Mouse (Mus musculus): ENCODE results near the gene Abcf1.
"Not testable (repeated sequence)": the region's sequence is repeated elsewhere in the genome, so short reads cannot be mapped to it uniquely, and the experiment has no call there.

The Abcf1 gene

GRCm38 (mm10) chr17:35978811-35979400 is 9.3 kb upstream of the Abcf1 start:
- peak; percentile 92 for DNase-seq (ENCODE audit: low spot score)

- DNase-seq (ENCODE audit: low spot score), result no peak
Measured at GRCm38 (mm10) chr17:35972131-35972530, 2.6 kb upstream of the Abcf1 start.

DNA sequence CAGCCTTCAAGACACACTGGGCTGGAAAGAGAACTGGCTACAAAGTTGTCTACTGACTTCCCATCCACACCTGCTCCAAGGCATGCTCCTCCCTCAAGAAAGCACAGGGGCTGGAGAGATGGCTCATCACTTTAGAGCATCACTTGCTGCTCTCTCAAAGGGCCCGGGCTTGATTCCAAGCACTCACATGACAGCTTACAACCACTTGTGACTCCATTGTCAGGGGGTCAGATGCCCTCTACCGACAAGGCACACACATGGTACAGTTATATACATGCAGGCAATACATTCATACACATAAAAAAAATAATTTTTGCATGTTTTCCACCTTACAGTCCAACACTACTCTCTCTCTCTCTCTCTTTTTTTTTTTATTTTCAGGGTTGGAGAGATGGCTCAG is 1.9 kb downstream of the Abcf1 start:
- DNase-seq (ENCODE audit: low spot score), result no peak

- DNase-seq (ENCODE audit: low spot score), result no peak
Measured at GRCm38 (mm10) chr17:35963279-35963678, 6.3 kb downstream of the Abcf1 start.

GRCm38 (mm10) chr17:35958533-35959223 is 10.9 kb downstream of the Abcf1 start:
- no peak for DNase-seq (ENCODE audit: low spot score)

DNA sequence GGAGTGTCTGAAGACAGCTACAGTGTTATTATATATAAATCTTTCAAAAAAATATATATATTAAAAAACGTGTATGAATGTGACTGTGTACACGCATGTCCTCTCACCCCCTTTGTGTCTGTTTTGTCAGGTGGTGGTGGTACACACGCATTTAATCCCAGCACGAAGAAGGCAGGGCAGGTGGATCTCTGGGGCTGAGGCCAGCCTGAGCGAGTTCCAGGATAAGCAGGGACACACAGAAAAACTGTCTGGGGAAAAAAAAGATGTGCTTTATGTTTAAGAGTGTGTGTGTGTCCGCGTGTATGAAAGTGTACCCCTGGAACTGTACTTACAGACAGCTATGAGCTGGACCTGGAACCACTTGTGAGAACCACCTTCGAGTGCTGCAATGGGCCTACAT is 14.9 kb downstream of the Abcf1 start:
- DNase-seq (ENCODE audit: low spot score), result no peak

DNA sequence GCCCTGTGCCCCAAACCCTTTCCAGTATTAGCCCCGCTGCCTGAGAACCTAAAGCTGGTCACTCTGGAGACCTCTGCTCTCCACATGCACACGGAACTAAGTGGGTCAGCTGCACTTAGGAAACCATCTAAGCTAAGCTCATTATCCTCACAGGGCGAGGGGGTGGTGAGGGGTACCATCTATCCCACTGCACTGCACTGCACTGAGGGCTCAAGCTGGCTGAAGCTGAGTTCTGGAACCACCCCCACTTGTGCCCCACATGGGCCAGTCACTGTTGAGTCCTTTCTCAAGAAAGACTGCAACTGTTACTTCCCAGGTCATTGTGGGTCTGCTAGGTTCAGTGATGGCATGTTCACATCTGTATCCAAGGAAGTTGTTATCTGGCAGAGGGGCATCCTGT is 17.0 kb downstream of the Abcf1 start:
- DNase-seq (ENCODE audit: low spot score), result not testable (repeated sequence)

GRCm38 (mm10) chr17:35950946-35951345 is 18.6 kb downstream of the Abcf1 start:
- DNase-seq (ENCODE audit: low spot score), result not testable (repeated sequence)

DNA sequence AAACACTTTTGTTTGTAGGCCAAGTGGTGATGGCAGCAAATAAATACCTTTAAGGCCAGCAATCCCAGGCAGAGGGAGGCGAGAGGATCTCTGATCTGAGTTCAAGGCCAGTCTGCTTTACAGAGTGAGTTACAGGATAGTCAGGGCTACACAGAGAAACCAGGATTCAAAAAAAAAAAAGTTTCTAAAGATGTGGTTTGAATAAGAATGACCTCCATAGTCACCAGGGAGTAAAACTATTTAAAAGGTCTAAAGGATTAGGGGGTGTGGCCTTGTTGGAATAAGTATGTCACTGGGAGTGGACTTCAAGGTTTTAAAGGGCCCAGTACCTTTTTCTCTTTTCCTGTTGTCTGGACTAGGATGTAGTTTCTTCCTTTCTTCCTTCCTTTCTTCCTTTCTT is 29.6 kb downstream of the Abcf1 start:
- no peak for DNase-seq (ENCODE audit: low spot score)

- DNase-seq (ENCODE audit: low spot score), result no peak
Measured at GRCm38 (mm10) chr17:35939108-35939507, 30.5 kb downstream of the Abcf1 start.

DNA sequence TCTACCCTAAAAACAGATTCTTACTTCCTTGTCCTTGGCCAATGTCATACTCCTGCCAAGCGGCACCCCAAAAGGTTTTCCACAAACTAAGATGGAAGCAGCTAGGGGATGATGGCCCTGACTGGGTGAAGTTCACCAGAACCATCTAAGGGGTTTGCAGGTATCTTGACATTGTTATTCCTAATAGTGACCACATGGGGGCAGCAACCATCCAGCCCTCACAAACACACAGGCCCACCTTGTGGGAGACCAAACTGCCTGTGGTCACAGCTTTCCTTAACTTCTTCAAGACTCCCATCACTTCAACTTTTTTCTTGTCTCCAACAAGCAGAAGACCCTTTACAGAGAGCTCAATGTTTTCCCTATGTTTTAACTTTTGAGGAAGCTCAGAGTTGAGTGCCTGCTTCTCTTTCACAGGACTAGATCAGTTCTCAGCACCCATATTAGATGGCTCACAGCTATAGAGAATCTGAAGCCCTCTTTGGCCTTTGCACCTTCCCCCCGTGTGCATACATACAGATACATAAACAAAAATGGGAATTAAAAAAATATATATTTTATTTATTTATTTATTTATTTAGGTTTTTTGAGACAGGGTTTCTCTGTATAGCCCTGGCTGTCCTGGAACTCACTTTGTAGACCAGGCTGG is 31.7 kb downstream of the Abcf1 start:
- DNase-seq (ENCODE audit: low spot score), result peak; percentile 79

- not testable (repeated sequence) for DNase-seq (ENCODE audit: low spot score)
Measured at GRCm38 (mm10) chr17:35935763-35936162, 33.8 kb downstream of the Abcf1 start.

DNA sequence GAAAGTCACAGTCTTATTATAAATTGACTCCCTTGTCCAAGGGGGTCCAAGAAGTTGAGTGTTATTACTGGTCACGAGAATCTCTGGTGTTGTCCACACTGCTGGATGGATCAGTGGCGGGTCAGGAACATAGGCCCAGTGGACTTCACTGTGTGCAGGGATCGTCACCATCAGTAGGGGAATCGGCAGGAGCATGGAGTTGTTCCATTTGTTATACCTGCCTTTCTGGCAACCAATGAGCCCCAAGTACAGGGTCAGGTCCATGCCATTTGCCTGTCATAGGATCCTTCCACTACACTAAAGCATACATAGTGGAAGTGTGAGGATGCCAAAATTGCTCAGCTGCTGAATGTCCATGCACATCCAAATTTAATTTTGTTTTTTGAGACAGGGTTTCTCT is 37.0 kb downstream of the Abcf1 start:
- no peak for DNase-seq (ENCODE audit: low spot score)

DNA sequence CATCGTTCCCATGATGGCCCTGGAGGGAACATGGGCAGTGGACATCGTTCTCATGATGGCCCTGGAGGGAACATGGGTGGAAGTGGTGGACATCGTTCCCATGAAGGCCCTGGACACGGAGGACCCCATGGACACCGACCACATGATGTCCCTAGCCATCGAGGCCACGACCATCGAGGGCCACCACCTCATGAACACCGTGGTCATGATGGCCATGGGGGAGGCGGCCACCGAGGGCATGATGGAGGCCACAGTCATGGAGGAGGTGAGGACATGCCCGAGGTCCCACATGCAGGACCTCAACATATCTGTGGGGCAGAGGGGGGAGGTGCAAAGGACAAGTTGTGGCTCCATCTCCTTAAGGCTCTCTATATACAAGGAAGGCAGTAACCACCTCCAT is 38.9 kb downstream of the Abcf1 start:
- no peak for DNase-seq (ENCODE audit: low spot score)

- no peak for DNase-seq (ENCODE audit: low spot score)
Measured at GRCm38 (mm10) chr17:35929534-35929933, 40.0 kb downstream of the Abcf1 start.

GRCm38 (mm10) chr17:35927471-35927870 is 42.1 kb downstream of the Abcf1 start:
- DNase-seq (ENCODE audit: low spot score), result no peak

- DNase-seq (ENCODE audit: low spot score), result no peak
Measured at GRCm38 (mm10) chr17:35923281-35923680, 46.3 kb downstream of the Abcf1 start.

DNA sequence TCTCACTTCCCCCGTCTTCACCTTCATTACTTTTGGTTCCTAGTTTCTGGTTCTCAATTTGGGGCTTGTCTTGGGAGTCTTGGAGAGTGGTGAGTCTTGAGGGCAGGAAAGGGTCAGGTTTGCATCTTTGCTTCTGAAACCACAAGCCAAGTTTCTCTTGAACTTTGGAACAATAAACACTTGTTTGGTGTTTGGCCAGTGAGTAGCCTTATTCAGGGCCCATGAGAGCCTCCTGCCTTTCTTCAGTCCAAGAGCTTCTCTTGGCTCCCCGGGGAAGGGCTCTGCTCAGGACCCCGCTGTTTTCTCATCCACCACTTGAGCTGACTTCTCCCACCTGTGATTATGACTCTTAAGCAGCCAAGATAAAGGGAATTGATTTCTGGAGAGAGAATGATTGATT is 47.0 kb downstream of the Abcf1 start:
- DNase-seq (ENCODE audit: low spot score), result no peak

DNA sequence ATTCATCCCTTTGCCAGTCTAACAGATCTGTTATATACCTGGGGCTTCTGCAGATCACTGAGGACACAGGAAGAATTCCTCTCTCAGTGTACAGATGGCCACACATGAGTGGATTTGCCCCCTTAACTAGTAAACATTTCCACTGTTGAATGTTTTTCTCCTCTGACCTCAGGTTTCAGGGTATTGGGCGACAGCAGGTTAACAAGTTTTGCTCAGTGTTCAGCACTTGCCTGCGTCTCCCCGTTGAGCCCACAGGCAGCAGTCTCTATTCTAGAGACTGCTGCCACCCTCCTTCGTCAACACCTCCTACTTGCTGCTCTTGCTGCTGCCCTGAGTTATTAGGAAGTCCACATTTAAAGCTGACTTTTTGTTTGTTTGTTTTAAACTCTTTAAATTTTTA is 47.9 kb downstream of the Abcf1 start:
- no peak for DNase-seq (ENCODE audit: low spot score)

GRCm38 (mm10) chr17:35920862-35921562 is 48.5 kb downstream of the Abcf1 start:
- DNase-seq (ENCODE audit: low spot score), result peak; percentile 71

GRCm38 (mm10) chr17:35920384-35920783 is 49.2 kb downstream of the Abcf1 start:
- no peak for DNase-seq (ENCODE audit: low spot score)

DNA sequence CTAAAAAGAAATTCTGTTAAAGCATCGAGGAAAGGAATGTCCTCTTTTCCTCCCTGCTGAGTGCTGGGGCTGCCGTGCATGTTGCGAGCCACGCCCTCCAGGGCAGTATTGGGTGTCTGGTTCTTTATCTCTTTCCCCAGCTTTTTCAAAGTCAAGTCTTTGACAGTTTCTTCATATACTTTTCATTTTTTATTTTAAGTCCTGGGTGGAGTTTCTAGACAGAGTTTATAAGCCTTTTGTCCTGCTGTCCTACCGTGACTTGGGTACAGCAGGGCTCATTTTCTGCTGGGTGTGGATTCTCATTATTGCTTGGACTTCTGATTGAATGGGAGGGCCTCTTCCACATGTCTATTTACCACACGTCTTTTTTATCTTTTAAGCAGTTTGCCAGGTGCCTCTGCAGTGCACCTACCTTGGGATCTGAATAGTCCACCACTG is 49.7 kb downstream of the Abcf1 start:
- DNase-seq (ENCODE audit: low spot score), result no peak
